Mouse (Mus musculus) monocyte, adult 2 months (primary cell): ENCODE results near the gene Cdh13.

Source experiments
- DNase-seq, 2 experiments: peaks; one replicate each; pipeline ENCODE4 v3.0.0; 2022; ENCODE audit warnings: low spot score in 2 of 2, low read depth in 1 of 2

The Cdh13 gene

DNA sequence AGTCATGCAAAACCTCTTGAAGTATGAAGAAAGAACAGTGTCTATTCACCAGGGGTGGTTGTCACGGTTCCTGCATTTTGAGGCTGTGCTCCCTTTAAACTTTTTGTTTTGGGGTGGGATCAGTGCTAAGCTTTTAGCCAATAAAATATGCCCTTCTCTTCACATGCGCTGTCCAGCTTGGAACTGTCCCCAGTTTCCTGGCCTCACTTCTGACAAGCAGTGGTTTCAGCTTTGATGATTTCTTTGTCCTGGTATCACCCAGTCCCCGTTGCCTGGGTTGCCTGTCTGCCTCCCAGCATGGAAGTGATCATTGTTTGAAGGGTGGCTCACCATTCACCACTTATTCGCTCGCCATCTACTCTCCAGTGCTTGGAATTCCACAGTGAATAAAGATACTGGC lies 156.3 kb downstream of the Cdh13 start:
- no peak for DNase-seq

GRCm38 (mm10) chr8:118443361-118443760 lies 159.8 kb downstream of the Cdh13 start:
- no peak for DNase-seq

GRCm38 (mm10) chr8:118444651-118445207 lies 161.2 kb downstream of the Cdh13 start:
- DNase-seq, result no peak

GRCm38 (mm10) chr8:118446516-118446915 lies 163.0 kb downstream of the Cdh13 start:
- no peak for DNase-seq

DNA sequence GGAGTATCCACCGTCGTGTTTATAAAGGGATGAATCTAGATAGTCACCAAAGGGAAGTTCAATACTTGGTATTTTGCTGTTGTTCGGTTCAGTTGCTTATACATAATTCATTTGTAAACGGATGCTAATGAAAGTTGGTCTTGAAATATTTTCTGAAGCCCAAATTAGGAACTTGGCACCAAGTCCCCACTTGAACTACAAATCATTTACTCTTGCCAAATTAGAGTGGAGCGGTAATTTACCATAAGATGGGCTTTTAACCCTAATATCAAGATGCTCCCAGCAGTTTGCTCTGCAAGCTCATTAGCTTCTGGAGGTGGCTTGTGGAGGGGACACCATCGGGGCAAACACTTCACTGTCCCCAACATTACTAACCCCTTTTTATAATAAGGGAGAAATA lies 164.5 kb downstream of the Cdh13 start:
- DNase-seq, result no peak

GRCm38 (mm10) chr8:118452445-118453103 lies 169.0 kb downstream of the Cdh13 start:
- DNase-seq, result no peak

DNA sequence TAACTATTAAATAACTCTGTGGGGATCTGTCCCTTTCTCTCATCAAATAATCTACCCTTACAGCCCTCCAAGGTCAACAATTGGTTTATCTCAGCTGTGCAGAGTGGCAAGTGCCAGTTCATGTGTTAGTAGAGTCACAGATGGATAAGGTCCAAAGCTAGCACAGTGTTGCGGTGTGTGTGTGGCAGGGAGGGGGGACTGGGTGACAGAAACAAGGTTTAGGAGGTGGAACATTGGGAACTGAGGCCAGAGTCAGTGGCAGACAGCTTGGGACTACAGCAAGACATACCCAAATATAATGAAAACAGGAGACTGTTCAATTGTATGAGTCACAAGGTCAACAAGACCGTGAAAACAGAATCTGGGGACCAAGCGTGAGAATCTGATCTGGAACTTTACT lies 171.7 kb downstream of the Cdh13 start:
- no peak for DNase-seq

GRCm38 (mm10) chr8:118465330-118465948 lies 181.9 kb downstream of the Cdh13 start:
- no peak for DNase-seq

- no peak for DNase-seq
Measured at GRCm38 (mm10) chr8:118477587-118477986, 194.1 kb downstream of the Cdh13 start.

GRCm38 (mm10) chr8:118488735-118489134 lies 205.2 kb downstream of the Cdh13 start:
- no peak for DNase-seq

- DNase-seq, result no peak
Measured at GRCm38 (mm10) chr8:118502509-118502908, 219.0 kb downstream of the Cdh13 start.

DNA sequence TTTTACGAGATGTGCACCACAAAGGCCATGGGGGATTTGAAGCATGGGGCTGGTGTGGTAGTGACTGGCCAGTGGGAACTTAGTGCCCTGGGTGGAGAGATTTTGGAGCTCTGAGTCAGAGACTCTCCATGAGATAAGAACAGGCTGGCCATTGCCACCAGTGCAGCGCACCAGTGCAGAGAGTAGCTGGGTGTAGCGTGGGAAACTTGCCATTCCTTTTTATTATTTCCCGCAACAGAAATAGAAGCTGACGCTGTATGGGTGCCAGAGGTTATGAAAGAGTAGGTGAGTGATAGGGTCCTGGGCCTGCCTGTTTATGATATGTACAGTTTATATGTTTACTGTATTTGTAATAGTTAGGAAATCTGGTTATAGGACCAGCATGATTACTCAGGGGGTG lies 225.9 kb downstream of the Cdh13 start:
- no peak for DNase-seq

DNA sequence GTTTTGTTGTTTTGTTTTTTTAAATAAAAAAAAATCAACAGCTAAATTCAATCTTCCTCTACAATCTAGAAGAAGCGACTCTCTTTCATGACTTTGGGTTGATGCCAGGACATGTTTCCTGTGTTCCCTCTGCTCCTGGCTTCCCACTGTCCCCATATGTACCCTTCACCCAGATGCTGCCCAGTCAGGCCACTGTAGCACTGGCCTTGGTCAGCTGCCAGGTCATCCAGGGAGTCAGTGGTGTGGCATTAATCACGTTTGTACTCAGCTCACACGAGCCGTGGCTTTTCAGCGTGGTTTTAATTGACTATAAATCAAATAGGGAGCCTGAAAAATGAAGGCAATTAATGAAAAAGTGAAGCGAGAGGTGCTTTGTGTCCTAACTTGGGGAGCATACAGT lies 229.7 kb downstream of the Cdh13 start:
- DNase-seq, result no peak

DNA sequence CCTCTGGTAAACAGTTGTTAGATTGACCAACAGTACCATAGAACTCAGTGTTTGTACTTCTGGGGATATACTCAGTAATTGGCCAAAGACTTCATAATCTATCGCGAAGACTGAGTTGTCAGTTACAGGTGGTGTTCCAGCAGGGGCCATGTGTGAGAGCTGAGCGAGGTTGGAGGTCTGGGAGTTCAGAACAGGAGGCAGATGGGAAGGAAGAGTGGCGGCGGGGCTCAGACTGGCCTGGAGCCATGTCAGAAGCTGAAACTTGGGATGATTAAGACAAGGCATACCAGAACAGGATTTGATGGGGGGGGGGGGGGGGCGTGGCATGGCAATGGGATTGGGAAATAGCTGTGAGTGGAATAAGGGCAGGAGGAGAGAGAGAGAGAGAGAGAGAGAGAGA lies 232.1 kb downstream of the Cdh13 start:
- no peak for DNase-seq

GRCm38 (mm10) chr8:118517071-118517470 lies 233.5 kb downstream of the Cdh13 start:
- no peak for DNase-seq

- DNase-seq, result no peak
Measured at GRCm38 (mm10) chr8:118518030-118518741, 234.7 kb downstream of the Cdh13 start.

- no peak for DNase-seq
Measured at GRCm38 (mm10) chr8:118518742-118519102, 235.2 kb downstream of the Cdh13 start.

DNA sequence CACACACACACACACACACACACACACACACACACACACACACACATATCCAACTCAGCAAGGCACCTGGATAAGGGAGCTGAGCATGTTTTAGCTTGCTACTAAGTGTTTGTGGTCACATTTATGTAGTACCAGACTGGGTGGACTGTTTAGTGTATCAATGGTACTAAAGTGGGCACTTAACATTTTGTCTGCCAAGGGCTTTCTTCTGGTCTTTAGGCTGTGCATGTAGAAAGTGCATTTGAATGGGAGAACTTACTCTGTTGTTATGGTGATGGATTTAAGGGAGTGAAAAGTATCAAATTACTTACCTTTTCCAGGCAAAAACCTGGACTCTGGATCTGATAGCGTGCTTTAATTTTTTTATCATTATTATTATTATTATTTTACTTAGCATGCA lies 240.4 kb downstream of the Cdh13 start:
- DNase-seq, result no peak

- no peak for DNase-seq
Measured at GRCm38 (mm10) chr8:118538816-118539558, 255.5 kb downstream of the Cdh13 start.

GRCm38 (mm10) chr8:118539559-118539819 lies 256.0 kb downstream of the Cdh13 start:
- DNase-seq, result no peak

DNA sequence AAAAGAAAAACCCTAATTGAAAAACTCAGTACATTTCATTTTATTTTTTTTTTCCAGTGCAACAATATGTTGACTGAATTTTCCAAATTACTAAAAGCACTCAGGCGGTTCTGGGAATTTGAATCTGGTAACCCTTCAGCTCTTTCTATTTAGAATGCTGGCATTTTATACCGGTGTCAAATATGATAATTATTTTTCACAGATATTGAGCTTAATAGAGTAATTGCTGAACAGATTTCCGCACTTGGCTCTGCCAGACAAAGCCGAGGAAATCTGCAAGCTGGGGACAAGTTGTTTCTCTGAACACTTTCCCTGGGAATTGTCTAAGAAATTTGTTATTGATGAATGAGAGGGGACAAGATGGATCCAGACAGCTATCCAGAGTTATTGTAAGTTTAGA lies 256.4 kb downstream of the Cdh13 start:
- no peak for DNase-seq

- no peak for DNase-seq
Measured at GRCm38 (mm10) chr8:118552397-118552796, 268.9 kb downstream of the Cdh13 start.
